ENCODE assay signal across 2 mouse cellular contexts in genomic region chr11:105180471-105181091, GRCm38 (mm10).
TF ChIP-seq lines count a peak whose summit lies in the region.

No protein-coding gene starts in this region.

TF ChIP-seq in C2C12, 6 proteins besides CTCF, POLR2A, EP300 and RAD21 (continued from another document):
- TF ChIP-seq FOSL1 (IDR thresholded peaks at IDR 0.05; ENCODE audit: insufficient read depth, low read length, poor library complexity, severe bottlenecking) (no peak), MAX (IDR thresholded peaks at IDR 0.05) (no peak), CEBPB (IDR thresholded peaks at IDR 0.05; ENCODE audit: low read depth) (no peak), MYOD1 (IDR thresholded peaks at IDR 0.05; ENCODE audit: control insufficient read depth, insufficient read length, low read depth) (no peak)

TF ChIP-seq in myocyte, 11 proteins besides CTCF, POLR2A, EP300 and RAD21 (continued from another document):
- no peak for TF ChIP-seq MAX (IDR thresholded peaks at IDR 0.05; ENCODE audit: low read depth)
- TF ChIP-seq TCF12 (IDR thresholded peaks at IDR 0.05; ENCODE audit: insufficient read depth, poor library complexity, severe bottlenecking): no peak
- TF ChIP-seq MYOD1 (IDR thresholded peaks at IDR 0.05; ENCODE audit: control insufficient read depth in 1 of 3, insufficient read length in 2 of 3, low read depth in 2 of 3): no peak
- TF ChIP-seq SRF (IDR thresholded peaks at IDR 0.05; ENCODE audit: control insufficient read depth, insufficient read length, low read depth): no peak
- TF ChIP-seq POLR2AphosphoS2 (IDR thresholded peaks at IDR 0.05; ENCODE audit: insufficient read length, low read depth): no peak
- TF ChIP-seq MYOG (IDR thresholded peaks at IDR 0.05; ENCODE audit: control insufficient read depth in 1 of 3, insufficient read depth in 1 of 3, insufficient read length in 2 of 3, low read depth in 2 of 3): no peak
- TF ChIP-seq TCF3 (IDR thresholded peaks at IDR 0.05; ENCODE audit: insufficient read length, low read depth): no peak
- TF ChIP-seq E2F4 (IDR thresholded peaks at IDR 0.05; ENCODE audit: insufficient read depth): no peak
